Mouse (Mus musculus): ENCODE measurements around the gene 1700042G07Rik. TPM values are rescaled to one million over a fixed set of nuclear protein-coding genes. Genes with fewer than 3 reads are reported as not detected.

1700042G07Rik gene
- polyA plus RNA-seq, 1 experiment from 2014 or later: not detected

DNA sequence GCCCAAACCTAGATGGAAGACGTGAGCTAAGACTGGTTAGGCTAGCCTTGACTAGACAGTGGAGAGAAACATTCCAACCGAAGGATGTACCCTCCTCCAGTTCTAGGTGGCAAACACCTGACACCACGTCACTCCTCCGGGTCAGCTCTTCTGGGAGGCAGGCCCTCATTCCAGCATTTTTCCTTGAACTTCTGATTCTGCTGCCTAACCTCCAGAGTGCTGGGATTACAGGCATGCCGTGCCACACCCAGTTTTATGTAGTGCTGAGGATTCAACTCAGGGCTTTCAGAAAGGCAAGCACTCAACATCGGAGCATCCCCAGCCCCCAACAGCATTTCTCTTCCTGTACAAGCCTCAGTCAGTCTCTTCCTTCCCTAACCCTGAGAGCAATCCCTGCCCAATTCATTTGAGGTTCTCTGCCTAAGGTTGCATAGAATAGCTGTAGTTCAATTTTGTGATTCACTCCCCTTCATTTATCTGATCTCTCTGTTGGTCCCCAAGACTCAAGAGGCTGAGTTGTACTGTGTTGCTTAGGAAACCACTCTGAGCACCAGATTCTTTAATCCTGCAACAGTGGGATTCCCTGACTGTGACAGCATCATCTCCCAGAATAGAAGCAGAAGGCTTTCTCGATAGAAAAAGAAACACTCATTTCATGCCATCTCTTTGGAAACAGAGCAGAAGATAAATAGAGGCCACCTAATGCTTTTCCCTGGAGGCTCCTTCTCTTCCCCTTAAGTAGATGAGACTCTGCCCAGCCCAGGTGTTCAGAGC, 32.2 kb upstream of the 1700042G07Rik start:
- Histone ChIP-seq H3K27me3 (ENCODE audit: control insufficient read depth, insufficient read depth, low read length) (no peaks in the 10 kb centered on the region), H3K4me3 (ENCODE audit: low read depth, low read length) (no peak overlapping the region), H3K36me3 (ENCODE audit: control insufficient read depth, insufficient read depth, low read length) (no peaks in the 10 kb centered on the region), H3K4me2 (replicated peaks; ENCODE audit: low read depth, low read length) (no peak overlapping the region), H3K4me1 (ENCODE audit: control insufficient read depth, insufficient read depth, low read length) (peaks cover 10% of the 10 kb centered on the region), H3K9ac (replicated peaks; ENCODE audit: low read depth, low read length) (no peak overlapping the region), H3K9me3 (ENCODE audit: control insufficient read depth, low read depth, low read length) (no peaks in the 10 kb centered on the region), H3K27ac (ENCODE audit: low read length) (no peak overlapping the region)
- WGBS: 78% methylated on average over 7 of the region's 7 CpGs
- ATAC-seq (ENCODE audit: insufficient number of reproducible peaks, insufficient read depth, low FRiP score, low read depth): no peak

DNA sequence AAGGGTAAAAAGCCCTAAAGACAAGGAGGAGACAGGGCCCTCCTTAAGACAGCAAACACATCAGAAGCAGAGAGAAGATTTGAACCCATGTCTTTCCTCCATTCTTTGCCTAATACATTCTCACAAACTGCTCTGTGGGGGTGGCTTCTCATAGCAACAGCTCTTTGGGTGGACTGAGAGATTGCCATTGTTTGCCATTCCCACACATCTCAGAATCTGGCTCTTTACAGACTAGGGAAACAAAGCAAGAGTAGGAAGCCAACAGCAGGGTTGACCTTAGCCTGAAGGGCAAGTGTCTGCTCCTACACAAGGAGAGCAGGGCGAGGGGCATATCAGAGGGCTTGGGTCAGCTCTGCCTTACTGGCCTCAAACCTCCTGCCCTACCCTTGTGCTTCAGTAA, 31.4 kb upstream of the 1700042G07Rik start:
- H3K27ac ChIP-seq (ENCODE audit: low read length): no peak overlapping the region
- no peak overlapping the region for H3K9ac ChIP-seq (replicated peaks; ENCODE audit: low read depth, low read length)
- no peak for ATAC-seq (ENCODE audit: insufficient number of reproducible peaks, insufficient read depth, low FRiP score, low read depth)
- no peak overlapping the region for H3K4me3 ChIP-seq (ENCODE audit: low read depth, low read length)
- H3K4me2 ChIP-seq (replicated peaks; ENCODE audit: low read depth, low read length): no peak overlapping the region
- H3K27me3 ChIP-seq (ENCODE audit: control insufficient read depth, insufficient read depth, low read length): no peaks in the 10 kb centered on the region
- H3K4me1 ChIP-seq (ENCODE audit: control insufficient read depth, insufficient read depth, low read length): peaks cover 10% of the 10 kb centered on the region
- WGBS: 55% methylated on average over 1 of the region's 1 CpGs
- no peaks in the 10 kb centered on the region for H3K9me3 ChIP-seq (ENCODE audit: control insufficient read depth, low read depth, low read length)
- H3K36me3 ChIP-seq (ENCODE audit: control insufficient read depth, insufficient read depth, low read length): no peaks in the 10 kb centered on the region

DNA sequence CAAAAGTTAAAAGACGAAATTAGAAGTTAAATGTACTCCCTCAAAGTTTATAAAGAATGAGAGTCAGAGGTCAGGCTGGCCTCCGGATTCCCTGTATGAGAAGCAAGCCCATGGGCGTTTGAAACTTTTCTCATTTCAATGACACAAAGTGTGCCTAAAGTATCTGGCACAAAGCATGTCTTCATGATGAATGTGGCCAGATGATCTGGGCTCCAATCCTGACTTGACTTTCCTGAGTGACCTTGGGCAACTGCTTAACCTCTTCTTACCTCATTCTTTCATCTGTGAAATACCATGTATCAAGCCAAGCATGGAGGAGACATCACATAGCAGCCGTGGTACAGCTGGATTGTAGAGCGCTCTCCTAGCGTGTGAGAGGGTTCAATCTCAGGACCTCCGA, 30.9 kb upstream of the 1700042G07Rik start:
- no peak overlapping the region for H3K27ac ChIP-seq (ENCODE audit: low read length)
- no peak overlapping the region for H3K4me2 ChIP-seq (replicated peaks; ENCODE audit: low read depth, low read length)
- no peak for ATAC-seq (ENCODE audit: insufficient number of reproducible peaks, insufficient read depth, low FRiP score, low read depth)
- no peak overlapping the region for H3K9ac ChIP-seq (replicated peaks; ENCODE audit: low read depth, low read length)
- no peaks in the 10 kb centered on the region for H3K9me3 ChIP-seq (ENCODE audit: control insufficient read depth, low read depth, low read length)
- WGBS: 75% methylated on average over 7 of the region's 7 CpGs
- H3K36me3 ChIP-seq (ENCODE audit: control insufficient read depth, insufficient read depth, low read length): no peaks in the 10 kb centered on the region
- no peak overlapping the region for H3K4me3 ChIP-seq (ENCODE audit: low read depth, low read length)
- H3K4me1 ChIP-seq (ENCODE audit: control insufficient read depth, insufficient read depth, low read length): peaks cover 10% of the 10 kb centered on the region
- no peaks in the 10 kb centered on the region for H3K27me3 ChIP-seq (ENCODE audit: control insufficient read depth, insufficient read depth, low read length)

DNA sequence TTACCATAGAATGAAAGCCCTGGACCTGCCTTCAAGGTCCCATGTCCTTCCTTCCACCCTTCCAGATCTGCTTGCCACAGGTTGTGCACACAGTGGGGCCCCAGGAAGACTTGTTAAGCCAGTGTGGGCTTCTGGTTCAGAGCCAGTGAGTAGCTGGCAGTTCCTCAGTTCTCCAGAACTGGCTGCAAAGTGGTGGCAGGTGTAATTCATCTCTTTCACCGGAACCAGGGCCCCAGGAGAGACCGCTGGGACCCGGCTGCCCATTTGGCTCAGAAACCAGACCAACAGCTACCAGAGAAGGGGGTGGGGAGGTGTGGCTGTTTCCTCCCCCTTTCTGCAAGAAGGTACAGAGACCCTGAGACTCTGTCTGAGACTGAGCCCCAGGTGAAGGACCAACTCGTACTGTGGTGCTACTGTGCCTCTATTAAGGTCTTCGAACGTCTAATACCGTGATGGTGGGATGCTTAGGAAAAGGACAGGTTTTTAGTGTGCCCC, 29.8 kb upstream of the 1700042G07Rik start:
- H3K4me3 ChIP-seq (ENCODE audit: low read depth, low read length): peak overlapping the region; percentile 66; the same call in 1 of the 2 replicates
- H3K36me3 ChIP-seq (ENCODE audit: control insufficient read depth, insufficient read depth, low read length): no peaks in the 10 kb centered on the region
- peak overlapping the region; percentile 87 for H3K4me2 ChIP-seq (replicated peaks; ENCODE audit: low read depth, low read length)
- no peak for ATAC-seq (ENCODE audit: insufficient number of reproducible peaks, insufficient read depth, low FRiP score, low read depth)
- WGBS: 5% methylated on average over 7 of the region's 7 CpGs
- no peaks in the 10 kb centered on the region for H3K9me3 ChIP-seq (ENCODE audit: control insufficient read depth, low read depth, low read length)
- H3K9ac ChIP-seq (replicated peaks; ENCODE audit: low read depth, low read length): peak overlapping the region; percentile 67; the same call in 1 of the 2 replicates
- H3K27ac ChIP-seq (ENCODE audit: low read length): no peak overlapping the region
- no peaks in the 10 kb centered on the region for H3K27me3 ChIP-seq (ENCODE audit: control insufficient read depth, insufficient read depth, low read length)
- peaks cover 10% of the 10 kb centered on the region for H3K4me1 ChIP-seq (ENCODE audit: control insufficient read depth, insufficient read depth, low read length)

DNA sequence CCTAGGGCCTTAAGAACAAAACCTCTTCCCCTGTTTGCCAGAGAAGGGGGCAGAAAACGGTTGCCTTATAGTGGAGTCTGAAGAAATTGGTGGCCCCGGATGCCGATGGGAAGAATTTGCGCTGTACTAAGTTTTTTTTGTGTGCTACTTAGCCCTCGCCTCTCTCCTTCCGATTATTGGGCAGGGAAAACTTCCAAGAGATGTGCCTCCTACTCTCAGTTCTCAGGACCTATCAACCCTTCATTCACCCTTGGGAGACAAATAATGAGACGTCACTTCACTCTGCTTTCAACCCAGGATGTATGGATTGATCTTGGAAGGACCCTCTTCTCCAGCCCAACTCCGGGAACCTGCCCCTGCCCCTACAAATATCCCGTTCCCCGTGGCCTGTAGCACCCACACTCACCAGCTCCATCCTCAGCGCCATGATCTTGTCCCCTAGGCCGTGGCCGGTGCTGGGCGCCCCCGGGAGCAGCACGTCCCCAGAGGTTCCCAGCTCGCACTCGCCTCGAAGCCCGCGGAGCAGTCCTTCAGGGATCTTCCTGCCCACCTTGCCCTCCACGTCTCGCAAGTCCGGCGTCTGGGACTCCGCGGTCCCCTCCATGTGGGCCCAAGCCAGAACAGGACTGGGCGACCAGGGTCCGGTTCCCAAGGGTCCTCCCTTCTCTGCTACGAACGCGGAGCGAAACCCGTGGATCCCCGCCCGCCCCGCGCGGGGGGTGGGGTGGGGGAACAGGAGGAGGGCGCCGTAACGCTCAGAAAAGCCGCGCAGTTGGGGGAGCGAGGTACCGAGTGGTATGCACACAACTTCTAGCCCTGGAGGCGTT, 29.1 kb upstream of the 1700042G07Rik start:
- WGBS: 1% methylated on average over 42 of the region's 47 CpGs
- Histone ChIP-seq H3K27me3 (ENCODE audit: control insufficient read depth, insufficient read depth, low read length) (no peaks in the 10 kb centered on the region), H3K4me3 (ENCODE audit: low read depth, low read length) (peak overlapping the region; percentile 66), H3K36me3 (ENCODE audit: control insufficient read depth, insufficient read depth, low read length) (no peaks in the 10 kb centered on the region), H3K9me3 (ENCODE audit: control insufficient read depth, low read depth, low read length) (no peaks in the 10 kb centered on the region), H3K4me1 (ENCODE audit: control insufficient read depth, insufficient read depth, low read length) (peaks cover 10% of the 10 kb centered on the region), H3K9ac (replicated peaks; ENCODE audit: low read depth, low read length) (peak overlapping the region; percentile 67), H3K4me2 (replicated peaks; ENCODE audit: low read depth, low read length) (peak overlapping the region; percentile 87), H3K27ac (ENCODE audit: low read length) (no peak overlapping the region)
- ATAC-seq (ENCODE audit: insufficient number of reproducible peaks, insufficient read depth, low FRiP score, low read depth): peak; percentile 68; the same call in 1 of the 2 replicates

DNA sequence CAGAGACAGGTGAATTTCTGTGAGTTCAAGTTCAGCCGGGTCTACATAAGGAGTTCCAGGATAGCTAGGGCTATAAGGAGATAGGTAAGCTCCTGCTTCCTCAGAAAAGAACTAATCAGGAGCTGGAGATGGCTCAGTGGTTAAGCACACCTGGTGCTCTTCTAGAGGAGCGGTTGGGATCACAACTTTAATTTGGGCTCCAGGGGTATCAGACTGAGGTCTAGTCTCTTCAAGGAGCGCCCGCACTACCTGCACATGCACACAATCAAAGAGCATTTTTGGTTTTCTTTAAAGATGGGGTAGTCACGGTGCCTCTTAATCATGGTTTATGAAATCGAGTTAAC, 23.4 kb upstream of the 1700042G07Rik start:
- H3K4me1 ChIP-seq (ENCODE audit: control insufficient read depth, insufficient read depth, low read length): peaks cover 7% of the 10 kb centered on the region

DNA sequence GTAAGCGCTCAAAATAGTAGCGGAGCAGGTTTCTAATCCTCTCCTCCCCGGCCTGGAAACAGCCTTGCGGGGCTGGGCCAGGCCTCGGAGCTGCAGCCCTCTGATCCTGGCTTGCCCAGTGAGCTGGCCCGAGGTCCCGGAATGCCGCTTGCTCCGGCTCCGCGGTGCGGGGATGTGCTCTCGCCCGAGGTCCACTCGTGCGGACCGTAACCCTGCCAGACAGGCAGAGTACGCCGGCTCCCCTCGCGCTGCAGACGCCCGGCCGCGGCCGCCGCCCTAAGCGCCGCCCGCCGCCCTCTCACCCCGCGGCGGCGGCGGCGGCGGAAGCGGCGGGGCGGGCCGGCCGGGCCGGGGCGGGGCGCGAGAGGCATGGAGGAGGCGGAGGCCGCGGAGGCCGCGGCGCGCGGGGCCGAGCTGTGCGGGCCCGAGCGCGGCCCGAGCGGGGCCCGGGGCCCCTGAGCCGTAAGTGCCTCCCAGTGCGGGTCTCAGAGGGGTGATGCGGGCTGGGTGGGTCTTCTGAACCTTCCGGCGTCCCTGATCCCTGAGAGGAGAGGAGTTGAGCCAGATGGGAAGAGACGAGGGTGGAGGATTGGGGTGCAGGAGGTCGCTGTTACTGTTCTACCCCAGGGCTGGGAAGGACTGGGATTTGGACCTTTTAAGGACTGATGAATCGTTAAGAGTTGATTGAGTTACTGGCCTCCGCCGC, 22.9 kb upstream of the 1700042G07Rik start:
- peak; percentile 95 for ATAC-seq (ENCODE audit: insufficient number of reproducible peaks, insufficient read depth, low FRiP score, low read depth)
- no peaks in the 10 kb centered on the region for H3K27me3 ChIP-seq (ENCODE audit: control insufficient read depth, insufficient read depth, low read length)
- peaks cover 35% of the 10 kb centered on the region for H3K36me3 ChIP-seq (ENCODE audit: control insufficient read depth, insufficient read depth, low read length)

More for the DNA sequence above, 23.4 kb upstream of the 1700042G07Rik start:
- Histone ChIP-seq H3K9ac (replicated peaks; ENCODE audit: low read depth, low read length) (peak overlapping the region; percentile 89; the same call in 1 of the 2 replicates), H3K4me3 (ENCODE audit: low read depth, low read length) (peak overlapping the region; percentile 73), H3K27ac (ENCODE audit: low read length) (peak overlapping the region; percentile 79), H3K4me2 (replicated peaks; ENCODE audit: low read depth, low read length) (peak overlapping the region; percentile 76), H3K27me3 (ENCODE audit: control insufficient read depth, insufficient read depth, low read length) (no peaks in the 10 kb centered on the region), H3K36me3 (ENCODE audit: control insufficient read depth, insufficient read depth, low read length) (peaks cover 30% of the 10 kb centered on the region), H3K9me3 (ENCODE audit: control insufficient read depth, low read depth, low read length) (no peaks in the 10 kb centered on the region)
- ATAC-seq (ENCODE audit: insufficient number of reproducible peaks, insufficient read depth, low FRiP score, low read depth): no peak
- 19% methylated on average over 6 of the region's 6 CpGs for WGBS

DNA sequence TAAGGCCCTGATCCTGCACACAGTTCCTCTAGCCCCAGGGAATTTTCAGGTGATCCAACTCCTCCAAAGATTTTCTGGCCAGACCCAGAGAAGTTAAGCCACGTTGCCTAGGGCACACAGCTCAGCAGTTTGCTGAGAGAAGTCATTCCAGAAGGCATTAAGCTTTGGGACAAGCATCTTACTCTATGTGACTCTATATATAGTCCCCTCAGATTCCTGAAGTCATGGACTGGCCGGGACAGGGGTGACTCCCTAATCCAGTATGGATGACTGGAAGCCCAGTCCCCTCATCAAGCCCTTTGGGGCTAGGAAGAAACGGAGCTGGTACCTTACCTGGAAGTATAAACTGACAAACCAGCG, 22.3 kb upstream of the 1700042G07Rik start:
- H3K27ac ChIP-seq (ENCODE audit: low read length): peak overlapping the region; percentile 58; the same call in 1 of the 2 replicates
- H3K9ac ChIP-seq (replicated peaks; ENCODE audit: low read depth, low read length): peak overlapping the region; percentile 89
- H3K27me3 ChIP-seq (ENCODE audit: control insufficient read depth, insufficient read depth, low read length): no peaks in the 10 kb centered on the region
- 0 out of 2 replicates have a peak, but pooled peaks have one; percentile 19 for ATAC-seq (ENCODE audit: insufficient number of reproducible peaks, insufficient read depth, low FRiP score, low read depth)
- H3K4me3 ChIP-seq (ENCODE audit: low read depth, low read length): peak overlapping the region; percentile 73
- 15% methylated on average over 4 of the region's 4 CpGs for WGBS
- no peaks in the 10 kb centered on the region for H3K9me3 ChIP-seq (ENCODE audit: control insufficient read depth, low read depth, low read length)
- peaks cover 41% of the 10 kb centered on the region for H3K36me3 ChIP-seq (ENCODE audit: control insufficient read depth, insufficient read depth, low read length)
- peaks cover 7% of the 10 kb centered on the region for H3K4me1 ChIP-seq (ENCODE audit: control insufficient read depth, insufficient read depth, low read length)
- H3K4me2 ChIP-seq (replicated peaks; ENCODE audit: low read depth, low read length): peak overlapping the region; percentile 76

More for the DNA sequence above, 22.9 kb upstream of the 1700042G07Rik start:
- Histone ChIP-seq H3K9ac (replicated peaks; ENCODE audit: low read depth, low read length) (peak overlapping the region; percentile 89), H3K9me3 (ENCODE audit: control insufficient read depth, low read depth, low read length) (no peaks in the 10 kb centered on the region), H3K27ac (ENCODE audit: low read length) (peak overlapping the region; percentile 79), H3K4me1 (ENCODE audit: control insufficient read depth, insufficient read depth, low read length) (peaks cover 7% of the 10 kb centered on the region), H3K4me2 (replicated peaks; ENCODE audit: low read depth, low read length) (peak overlapping the region; percentile 76), H3K4me3 (ENCODE audit: low read depth, low read length) (peak overlapping the region; percentile 73)
- under 1% methylated on average over 73 of the region's 73 CpGs for WGBS

All from stomach, embryonic 14.5 days (tissue).